Mouse (Mus musculus) left cerebral cortex, postnatal 36 days (tissue): ENCODE results near the gene Rac3. TPM values are rescaled to one million over a fixed set of nuclear protein-coding genes. Genes with fewer than 3 reads are reported as not detected.

Experiments used
- DNase-seq, 2 experiments: peaks; one replicate each; pipeline ENCODE4 v3.0.0; 2021 to 2022; ENCODE audit warnings: low spot score in 2 of 2, mixed read lengths in 1 of 2
- intact Hi-C: fragments of 180-260 bp; cut with DNase I; formaldehyde crosslinking; loops from one replicate; pipeline ENCODE4 v1.15.1; 2025
- total RNA-seq, 2 experiments: library from RNA; stranded (reverse); gene quantifications; 2 replicates each; pipeline ENCODE4 v1.2.3; 2021

Gene Rac3
- total RNA-seq, 2 experiments from 2014 or later = 34.7 to 39.9 TPM

DNA sequence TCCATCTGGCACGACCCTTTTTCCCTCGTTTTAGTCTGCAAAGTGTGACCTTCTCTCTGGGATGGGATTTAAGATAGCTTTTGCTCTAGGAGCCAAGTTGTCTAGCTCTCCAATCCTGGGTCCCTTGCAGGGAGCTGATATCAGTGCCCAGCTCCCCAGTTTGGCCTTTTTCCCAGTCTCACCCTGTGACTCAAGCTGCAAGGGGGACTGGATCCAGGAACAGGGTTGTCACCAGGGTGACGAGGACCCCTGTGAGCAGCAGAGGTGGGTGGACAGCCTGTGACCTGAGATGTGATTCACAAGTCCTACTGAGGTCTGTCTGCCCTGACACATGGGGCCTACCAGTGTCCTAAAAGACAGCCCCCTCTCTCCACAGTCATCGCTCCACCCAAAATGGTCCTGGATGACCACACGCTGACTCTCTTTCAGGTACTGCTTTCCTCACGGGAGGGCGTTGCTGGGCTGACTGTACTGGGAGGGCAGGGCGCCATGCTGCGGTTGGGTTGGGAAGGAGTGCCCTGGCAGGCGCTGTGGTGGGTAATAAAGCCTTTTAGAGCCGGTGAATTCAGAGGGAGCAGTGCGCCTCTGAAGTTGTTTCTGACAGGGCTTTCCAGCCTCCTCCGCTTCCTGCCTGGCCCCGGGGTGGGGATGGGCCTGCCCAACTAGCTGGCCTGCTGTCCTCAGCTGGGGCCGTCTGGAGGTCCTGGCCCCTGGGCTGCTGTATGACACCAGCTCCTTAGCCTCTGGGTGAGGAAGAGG is 17.4 kb upstream of the Rac3 start:
- no peak for DNase-seq
- intact Hi-C loops = no loop called here

DNA sequence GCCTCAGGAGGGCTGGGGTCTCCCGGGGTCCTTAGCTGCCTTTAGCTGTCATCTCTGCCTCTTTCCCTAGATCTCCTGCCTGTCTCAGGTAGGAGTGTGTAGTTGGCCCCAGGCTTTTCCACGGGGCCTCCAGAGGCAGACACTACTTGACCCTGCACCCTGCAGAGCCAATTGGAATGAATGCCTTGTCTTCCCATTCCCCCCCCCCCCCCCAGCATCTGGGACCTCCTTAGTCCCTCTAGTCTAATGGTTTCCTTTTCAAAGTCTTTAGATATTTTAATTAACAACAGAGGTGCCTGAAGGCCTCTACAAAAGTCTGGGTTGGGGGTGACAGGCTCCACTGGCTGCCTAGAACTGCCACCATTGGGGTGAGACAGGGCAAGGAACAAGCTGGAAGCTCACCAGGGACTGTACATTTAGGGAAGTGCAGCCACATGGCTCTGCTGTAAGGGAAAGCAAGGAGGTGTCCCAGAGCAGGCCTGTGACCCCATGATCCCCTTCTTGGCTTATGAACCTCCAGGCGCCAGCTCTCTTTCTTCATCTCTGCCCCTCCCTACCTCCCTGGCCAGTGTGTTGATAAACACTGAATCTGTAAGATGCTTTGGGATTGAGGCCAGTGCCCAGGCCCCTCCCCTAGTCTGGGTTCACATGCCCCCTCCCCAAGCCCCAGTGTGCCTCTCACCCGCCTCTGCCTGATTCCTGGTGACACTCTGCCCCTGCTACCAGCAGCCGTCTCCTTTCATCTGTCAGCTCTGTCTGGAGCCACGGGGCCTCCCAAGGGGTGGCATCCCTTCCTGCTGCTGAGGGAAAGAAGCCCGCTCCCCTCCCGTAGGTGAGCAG is 16.6 kb upstream of the Rac3 start:
- no peak for DNase-seq
- intact Hi-C loops = loop anchor here (5.0 kb wide), 1 partner anchor 32 kb away; the partner anchor contains the start of gene Aspscr1

- intact Hi-C loops = loop anchor here (5.0 kb wide), 1 partner anchor 34 kb away; the partner anchor contains the start of gene Aspscr1
These were observed 15.2 kb upstream of the Rac3 start for GRCm38 (mm10) chr11:120706120-120706519.

DNA sequence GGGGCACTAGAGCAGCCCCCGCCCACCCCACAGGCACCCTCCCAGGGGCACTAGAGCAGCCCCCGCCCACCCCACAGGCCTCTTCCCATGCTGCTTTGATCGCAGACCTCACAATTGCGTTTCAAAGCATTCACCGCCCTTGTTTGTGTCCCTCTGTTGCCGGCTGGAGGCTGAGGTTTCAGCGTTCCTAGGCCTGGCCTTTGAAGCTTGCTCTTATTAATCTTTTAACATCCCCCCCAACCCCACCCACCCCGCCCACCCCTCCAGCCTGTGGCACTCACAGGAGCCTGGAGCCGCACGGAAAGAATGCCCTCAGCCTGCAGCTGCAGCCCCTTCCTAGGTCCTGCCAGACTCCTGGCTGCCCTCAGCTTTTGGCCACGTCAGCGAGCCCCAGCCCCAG is 14.0 kb upstream of the Rac3 start:
- intact Hi-C loops = loop anchor here (5.0 kb wide), 1 partner anchor 35 kb away; the partner anchor contains the start of gene Aspscr1
- DNase-seq = no peak

More at GRCm38 (mm10) chr11:120706120-120706519, 15.2 kb upstream of the Rac3 start:
- DNase-seq = no peak

DNA sequence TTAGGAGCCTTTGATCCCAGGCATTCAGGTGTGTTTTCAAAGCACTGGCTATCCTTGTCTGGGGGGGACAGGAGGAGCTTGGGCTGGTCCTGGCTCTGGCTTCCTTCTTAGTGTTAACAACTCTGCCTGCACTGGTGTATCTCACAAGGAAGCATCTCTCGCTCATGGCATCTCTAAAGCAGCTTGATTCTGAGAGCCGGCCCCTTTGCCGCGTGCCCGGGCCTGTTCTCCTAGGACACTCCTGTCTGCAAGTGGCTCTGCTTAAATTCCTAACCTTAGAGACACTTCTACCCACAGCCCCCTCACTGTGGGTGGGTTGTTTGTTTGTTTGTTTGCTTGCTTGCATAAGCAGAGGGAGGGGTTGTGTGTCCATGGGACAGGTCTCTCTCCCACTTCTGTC is 13.3 kb upstream of the Rac3 start:
- intact Hi-C loops = loop anchor here (5.0 kb wide), 1 partner anchor 36 kb away; the partner anchor contains the start of gene Aspscr1
- no peak for DNase-seq

GRCm38 (mm10) chr11:120709551-120709950 is 11.7 kb upstream of the Rac3 start:
- intact Hi-C loops = loop anchor here (5.0 kb wide), 1 partner anchor 37 kb away; the partner anchor contains the start of gene Aspscr1
- DNase-seq = no peak

DNA sequence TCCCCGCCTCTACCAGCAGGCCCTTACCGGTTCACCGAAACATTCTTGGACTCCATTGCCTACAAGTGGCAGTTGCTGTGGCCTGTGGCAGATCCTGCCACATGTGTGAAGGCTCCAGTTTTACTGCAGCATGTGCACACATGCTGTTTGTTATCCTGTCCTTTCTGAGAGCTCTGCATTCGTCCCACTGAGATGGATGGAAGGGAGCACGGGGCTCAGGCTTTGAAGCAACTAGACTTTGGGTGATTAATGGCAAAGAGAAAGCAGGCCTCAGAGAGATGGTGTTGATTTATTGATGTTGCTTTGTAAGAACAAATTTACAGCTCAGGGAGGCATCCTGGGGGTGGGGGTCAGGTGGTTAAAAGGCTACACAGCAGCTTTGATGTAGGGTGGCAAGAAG is 10.6 kb upstream of the Rac3 start:
- intact Hi-C loops = no loop called here
- DNase-seq = no peak

DNA sequence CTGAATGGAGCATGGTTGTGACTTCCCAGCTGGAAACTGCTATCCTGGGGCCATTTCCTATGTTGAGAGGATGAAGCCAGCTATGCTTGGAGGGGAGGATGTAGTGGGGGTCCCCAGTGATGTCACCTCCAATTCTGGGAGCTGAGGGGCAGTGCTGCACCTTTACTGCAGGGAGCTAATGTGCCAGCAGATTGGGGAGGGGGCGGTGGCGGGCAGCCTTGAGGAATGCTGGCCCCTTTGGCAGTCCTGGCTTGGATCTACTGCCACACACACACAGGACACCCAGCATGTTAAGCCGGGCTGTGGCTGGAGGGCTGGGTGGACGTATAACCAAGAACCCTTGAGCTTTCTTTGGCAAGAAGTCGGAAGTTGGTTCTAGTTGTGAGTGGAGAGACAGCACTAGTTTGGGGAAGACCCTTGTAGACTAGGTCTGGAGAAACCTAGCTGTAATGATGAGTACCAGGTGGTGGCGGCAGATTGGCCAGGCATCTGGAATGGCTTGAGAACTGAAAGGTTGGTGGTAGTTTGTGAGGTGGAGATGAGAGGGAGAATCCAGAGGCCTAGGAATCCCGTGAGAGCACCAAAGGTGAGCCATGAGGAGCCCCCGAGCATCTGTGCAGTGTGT is 9.2 kb upstream of the Rac3 start:
- DNase-seq = no peak
- intact Hi-C loops = loop anchor here (2.0 kb wide), 2 partner anchors 53 to 87 kb away; partner anchors contain the start of gene Sirt7

GRCm38 (mm10) chr11:120712771-120713568 is 8.3 kb upstream of the Rac3 start:
- intact Hi-C loops = loop anchor here (2.0 kb wide), 2 partner anchors 54 to 88 kb away; partner anchors contain the start of gene Sirt7
- DNase-seq = no peak

GRCm38 (mm10) chr11:120713580-120714518 is 7.4 kb upstream of the Rac3 start, which contains the start of the genes Cenpx and Lrrc45:
TSS of gene Cenpx (minus strand) at chr11:120713738.
TSS of gene Lrrc45 (plus strand) at chr11:120713925.
- intact Hi-C loops = loop anchor here (2.0 kb wide), 2 partner anchors 55 to 89 kb away; partner anchors contain the start of gene Sirt7
- DNase-seq = peak; percentile 96 to 97

- intact Hi-C loops = no loop called here
- DNase-seq = no peak
These were observed 6.7 kb upstream of the Rac3 start for GRCm38 (mm10) chr11:120714546-120714945.

- intact Hi-C loops = no loop called here
- no peak for DNase-seq
These were observed 6.1 kb upstream of the Rac3 start for GRCm38 (mm10) chr11:120715131-120715530.

- intact Hi-C loops = no loop called here
- no peak for DNase-seq
These were observed 2.0 kb upstream of the Rac3 start for GRCm38 (mm10) chr11:120719242-120719641.

DNA sequence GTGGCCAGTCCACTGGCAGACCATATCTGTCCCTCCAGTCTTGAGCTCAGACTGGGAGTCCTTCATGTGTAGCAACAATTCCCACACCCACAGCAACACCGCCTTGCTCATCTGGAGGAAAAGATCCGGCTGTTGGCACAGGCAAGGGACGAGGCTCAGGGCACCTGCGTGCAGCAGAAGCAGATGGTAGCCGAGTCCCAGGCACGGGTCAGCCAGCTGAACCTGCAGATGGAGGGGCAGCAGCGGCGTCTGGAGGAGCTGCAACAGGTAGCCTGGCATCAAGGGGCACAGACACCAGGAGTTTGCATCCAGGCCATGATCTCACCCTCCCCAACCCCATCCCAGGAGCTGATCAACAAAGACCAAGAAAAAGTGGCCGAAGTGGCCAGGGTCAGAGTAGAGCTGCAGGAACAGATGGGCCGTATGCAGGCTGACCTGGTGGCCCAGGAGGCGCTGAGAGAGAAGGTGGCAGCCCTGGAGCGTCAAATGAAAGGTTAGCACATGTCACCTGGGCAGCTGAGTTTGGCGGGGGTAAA is 1.4 kb upstream of the Rac3 start:
- DNase-seq = no peak
- intact Hi-C loops = loop anchor here (1.0 kb wide), 1 partner anchor 56 kb away; no protein-coding TSS in a partner anchor

- intact Hi-C loops = loop anchor here (1.0 kb wide), 1 partner anchor 56 kb away; no protein-coding TSS in a partner anchor
- peak; percentile 82 to 89 for DNase-seq
These were observed 820 bp upstream of the Rac3 start for GRCm38 (mm10) chr11:120720450-120720849.

- DNase-seq = no peak
- intact Hi-C loops = no loop called here
These were observed 879 bp downstream of the Rac3 start for GRCm38 (mm10) chr11:120722067-120722630.

DNA sequence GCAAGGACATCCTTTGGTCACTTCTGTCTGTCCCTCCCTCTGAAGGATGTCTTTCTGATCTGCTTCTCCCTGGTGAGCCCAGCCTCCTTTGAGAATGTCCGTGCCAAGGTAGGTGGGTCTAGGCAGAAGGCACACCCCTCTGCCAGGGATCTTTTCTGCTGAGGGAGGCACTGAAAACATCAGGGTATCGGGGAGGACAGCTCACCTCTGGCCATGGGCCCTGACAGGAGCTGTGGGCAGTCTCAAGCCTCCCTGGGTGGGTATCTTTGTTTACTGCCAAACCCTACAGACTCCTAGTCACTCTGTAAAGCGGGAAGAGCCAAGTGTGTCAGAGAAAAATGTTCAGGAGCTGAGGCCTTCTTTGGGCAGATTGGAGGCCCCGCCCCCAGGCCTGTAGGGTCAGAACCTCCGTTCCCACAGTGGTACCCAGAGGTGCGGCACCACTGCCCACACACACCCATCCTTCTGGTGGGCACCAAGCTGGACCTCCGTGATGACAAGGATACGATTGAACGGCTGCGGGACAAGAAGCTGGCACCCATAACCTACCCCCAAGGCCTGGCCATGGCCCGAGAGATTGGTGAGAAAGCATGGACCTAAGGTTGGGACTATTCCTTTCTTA is 1.6 kb downstream of the Rac3 start:
- no peak for DNase-seq
- intact Hi-C loops = no loop called here
